Mouse (Mus musculus): ENCODE measurements around the gene Tbc1d22a.
A peak's percentile ranks its signal among the peaks of the same experiment; 100 is the strongest.

- peak; percentile 34 to 43; a peak in 2 of 4 replicates for TF ChIP-seq EP300 (IDR thresholded peaks at IDR 0.05; ENCODE audit: low read depth in 1 of 2, low read length in 2 of 2)
- 0 out of 2 replicates have a peak, but pooled peaks have one; percentile 28 for TF ChIP-seq HCFC1 (IDR thresholded peaks at IDR 0.05; ENCODE audit: low read depth, low read length)
- no peak for TF ChIP-seq POLR2A (IDR thresholded peaks at IDR 0.05; ENCODE audit: control insufficient read depth in 1 of 2, insufficient read depth in 1 of 2, low read depth in 1 of 2, low read length in 2 of 2, poor library complexity in 1 of 2)
- no peak for TF ChIP-seq POLR2AphosphoS2 (IDR thresholded peaks at IDR 0.05; ENCODE audit: low read length)
- no peak for TF ChIP-seq BHLHE40 (IDR thresholded peaks at IDR 0.05; ENCODE audit: borderline replicate concordance, low read depth, low read length)
- TF ChIP-seq CTCF (IDR thresholded peaks at IDR 0.05 in 2 of 3, conservative IDR thresholded peaks at IDR 0.05 in 1 of 3; ENCODE audit: control insufficient read depth in 1 of 3, insufficient read depth in 1 of 3, low read depth in 2 of 3, low read length in 3 of 3, poor library complexity in 1 of 3, severe bottlenecking in 1 of 3) = no peak
- no peak for TF ChIP-seq MAFK (IDR thresholded peaks at IDR 0.05; ENCODE audit: borderline replicate concordance, low read depth, low read length)
- TF ChIP-seq E2F4 (IDR thresholded peaks at IDR 0.05; ENCODE audit: borderline replicate concordance, low read depth, low read length) = no peak
- no peak for TF ChIP-seq ZKSCAN1 (IDR thresholded peaks at IDR 0.05; ENCODE audit: low read depth, low read length)
- no peak for TF ChIP-seq MXI1 (IDR thresholded peaks at IDR 0.05; ENCODE audit: low read depth, low read length)
- no peak for TF ChIP-seq MYC (IDR thresholded peaks at IDR 0.05; ENCODE audit: low read depth, low read length)
These were observed 32.3 kb upstream of the Tbc1d22a start for GRCm38 (mm10) chr15:86181941-86182439.

Measured in MEL (cell line).